In the genomic region with DNA sequence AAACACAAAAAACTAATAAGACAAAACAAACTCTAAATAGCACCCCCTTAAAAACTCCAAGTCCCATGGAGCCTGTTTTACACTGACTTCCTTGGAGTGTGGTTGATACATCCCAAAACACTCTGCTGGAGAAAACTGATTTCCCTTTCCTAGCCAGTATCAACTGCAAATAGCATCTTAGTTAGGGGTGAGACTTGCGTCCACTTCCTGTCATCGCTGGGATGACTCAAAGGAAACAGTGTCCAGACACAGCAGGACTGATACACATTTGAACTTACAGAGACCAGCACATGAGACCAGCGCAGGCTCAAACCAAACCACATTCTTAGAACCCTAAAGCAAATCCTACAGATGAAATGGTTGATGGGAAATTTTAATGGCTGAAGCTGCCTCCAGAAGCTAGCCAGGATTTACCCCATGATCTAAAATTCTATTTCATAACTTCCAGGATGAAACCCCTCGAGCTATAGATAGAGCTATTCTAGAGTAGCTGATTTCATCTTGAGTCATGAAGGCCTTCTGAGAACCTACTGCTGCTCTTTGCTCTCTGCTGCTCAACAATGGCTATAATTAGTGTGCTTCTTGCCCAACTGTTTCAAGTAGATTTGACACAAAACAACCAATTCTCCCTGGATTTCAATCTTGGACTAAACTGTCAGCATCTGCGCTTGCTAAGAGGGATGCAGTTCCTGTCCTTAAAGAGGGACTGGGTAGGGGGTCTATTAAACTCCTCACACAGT, we compare ENCODE assay signal across 11 mouse cellular contexts.
DNase-seq lines count a peak whose midpoint lies in the region; ATAC-seq and TF ChIP-seq lines count a peak whose summit lies in the region.
"Had no signal": no experiment of that assay in that cellular context is flagged by ENCODE, and none has a peak within 500 bp of the region (broad histone marks: within the 10 kb centered on the region; RNA-seq: fewer than 3 reads in every experiment).

No protein-coding gene starts in this region.

- no peak overlapping the region for H3K9ac ChIP-seq in lung, postnatal 0 days (replicated peaks; ENCODE audit: low read depth)
- no peak overlapping the region for H3K9ac ChIP-seq in heart, postnatal 0 days (replicated peaks; ENCODE audit: low read depth, low read length)
- H3K9ac ChIP-seq: forebrain, embryonic 15.5 days; limb, embryonic 12.5 days had no signal

- no peaks in the 10 kb centered on the region for H3K36me3 ChIP-seq in lung, postnatal 0 days (ENCODE audit: insufficient read depth, low read length)
- no peaks in the 10 kb centered on the region for H3K36me3 ChIP-seq in heart, postnatal 0 days (replicated peaks; ENCODE audit: control insufficient read depth, insufficient read depth, low read length)
- no peaks in the 10 kb centered on the region for H3K36me3 ChIP-seq in midbrain, embryonic 10.5 days
- H3K36me3 ChIP-seq: forebrain, embryonic 15.5 days; limb, embryonic 12.5 days had no signal

- TF ChIP-seq EP300 in lung, postnatal 0 days (IDR thresholded peaks at IDR 0.05), result no peak
- no peak for TF ChIP-seq EP300 in heart, postnatal 0 days (IDR thresholded peaks at IDR 0.05; ENCODE audit: low read depth)

- no peaks in the 10 kb centered on the region; the same call in 1 of the 2 replicates for H3K9me3 ChIP-seq in lung, postnatal 0 days (ENCODE audit: low read length)
- peaks cover under 1% of the 10 kb centered on the region; the same call in 1 of the 2 replicates for H3K9me3 ChIP-seq in heart, postnatal 0 days (replicated peaks; ENCODE audit: control insufficient read depth, low read length)
- H3K9me3 ChIP-seq in midbrain, embryonic 10.5 days (replicated peaks), result peaks cover under 1% of the 10 kb centered on the region
- H3K9me3 ChIP-seq: forebrain, embryonic 15.5 days had no signal

- no peaks in the 10 kb centered on the region for H3K4me1 ChIP-seq in lung, postnatal 0 days (ENCODE audit: insufficient read depth, low read depth, low read length)
- H3K4me1 ChIP-seq in heart, postnatal 0 days (ENCODE audit: control insufficient read depth, insufficient read depth), result peaks cover 23% of the 10 kb centered on the region; the same call in 1 of the 2 replicates
- no peaks in the 10 kb centered on the region for H3K4me1 ChIP-seq in midbrain, embryonic 10.5 days

- no peak overlapping the region for H3K27ac ChIP-seq in lung, postnatal 0 days (ENCODE audit: low read length)
- H3K27ac ChIP-seq in heart, postnatal 0 days (ENCODE audit: low read depth), result peak overlapping the region; percentile 66
- no peak overlapping the region for H3K27ac ChIP-seq in midbrain, embryonic 10.5 days (replicated peaks)
- H3K27ac ChIP-seq: forebrain, embryonic 15.5 days; limb, embryonic 12.5 days had no signal

- peak; percentile 43 for ATAC-seq in lung, postnatal 0 days
- ATAC-seq in heart, postnatal 0 days (ENCODE audit: insufficient read depth, low read depth), result peak; percentile 36; the same call in 1 of the 2 replicates

- no peak for TF ChIP-seq CTCF in lung, postnatal 0 days (IDR thresholded peaks at IDR 0.05)
- TF ChIP-seq CTCF in heart, postnatal 0 days (IDR thresholded peaks at IDR 0.05; ENCODE audit: low read depth), result no peak

- no peaks in the 10 kb centered on the region for H3K27me3 ChIP-seq in lung, postnatal 0 days (replicated peaks; ENCODE audit: insufficient read depth, low read length)
- H3K27me3 ChIP-seq in heart, postnatal 0 days (ENCODE audit: control insufficient read depth, insufficient read depth, low read length), result no peaks in the 10 kb centered on the region
- H3K27me3 ChIP-seq in midbrain, embryonic 10.5 days (ENCODE audit: low read depth, poor library complexity, severe bottlenecking), result no peaks in the 10 kb centered on the region
- H3K27me3 ChIP-seq: forebrain, embryonic 15.5 days; limb, embryonic 12.5 days had no signal

- WGBS in lung, postnatal 0 days, result 67% methylated on average over 5 of the region's 5 CpGs
- WGBS in heart, postnatal 0 days, result 32% methylated on average over 5 of the region's 5 CpGs
- WGBS in midbrain, embryonic 10.5 days, result 91% methylated on average over 5 of the region's 5 CpGs

- peak; percentile 25 to 69 for DNase-seq in adrenal gland, adult (ENCODE audit: inconsistent age in 2 of 2, low spot score in 1 of 2)
- no peak for DNase-seq in adrenal gland, postnatal 25 days
- DNase-seq in lung, postnatal 0 days (ENCODE audit: low spot score), result peak; percentile 28
- DNase-seq in lung, adult 18-20 months, result no peak
- no peak for DNase-seq in heart, postnatal 0 days (ENCODE audit: low spot score)
- no peak for DNase-seq in thymus, postnatal 36 days
- DNase-seq in midbrain, embryonic 10.5 days (ENCODE audit: low spot score), result no peak
- DNase-seq in frontal cortex, postnatal 10 days (ENCODE audit: low spot score in 2 of 2), result no peak
- DNase-seq: cerebellum, adult 11-12 months had no signal

- no peak overlapping the region for H3K4me3 ChIP-seq in lung, postnatal 0 days (ENCODE audit: low read depth, low read length)
- no peak overlapping the region for H3K4me3 ChIP-seq in heart, postnatal 0 days (ENCODE audit: low read depth, low read length)
- no peak overlapping the region for H3K4me3 ChIP-seq in midbrain, embryonic 10.5 days
- H3K4me3 ChIP-seq: forebrain, embryonic 15.5 days; limb, embryonic 12.5 days had no signal

- H3K4me2 ChIP-seq in lung, postnatal 0 days (replicated peaks; ENCODE audit: low read depth, low read length), result no peak overlapping the region
- H3K4me2 ChIP-seq in heart, postnatal 0 days (ENCODE audit: low read depth, low read length), result no peak overlapping the region
- H3K4me2 ChIP-seq: forebrain, embryonic 15.5 days; limb, embryonic 12.5 days had no signal

Comparison
In these comparisons a context has a peak if more than half of its experiments do, and no peak if none do; other contexts are left out.
1. DNase-seq: peak in adrenal gland, adult (2 of 2) and lung, postnatal 0 days (single experiment); none in adrenal gland, postnatal 25 days (single experiment), lung, adult 18-20 months (0 of 2), heart, postnatal 0 days (single experiment), thymus, postnatal 36 days (0 of 2), midbrain, embryonic 10.5 days (single experiment) and frontal cortex, postnatal 10 days (0 of 2).